Mouse (Mus musculus) intestine, embryonic 15.5 days (tissue): ENCODE measurements around the gene Mybl2. TPM values are rescaled to one million over a fixed set of nuclear protein-coding genes. Genes with fewer than 3 reads are reported as not detected.

Experiments
- ATAC-seq: fragments of 200-750 bp; cut with Nextera tagmentation; 2 replicates; pipeline ENCODE4 v1.8.0; 2017; ENCODE audit warnings: moderate TSS enrichment, moderate library complexity
- H3K27ac ChIP-seq: fragments of 300-500 bp; sonication (generic); 2 replicates; pipeline ENCODE4 v1.5.1; 2015; ENCODE audit warnings: mild to moderate bottlenecking, inconsistent platforms
- H3K27me3 ChIP-seq: fragments of 300-500 bp; sonication (generic); replicated peaks from 2 replicates; pipeline ENCODE4 v1.6.1; 2015; ENCODE audit warnings: inconsistent platforms
- H3K36me3 ChIP-seq: fragments of 300-500 bp; sonication (generic); 2 replicates; pipeline ENCODE4 v1.6.1; 2015; ENCODE audit warnings: inconsistent platforms
- H3K4me1 ChIP-seq: fragments of 300-500 bp; sonication (generic); replicated peaks from 2 replicates; pipeline ENCODE4 v1.6.1; 2015; ENCODE audit warnings: inconsistent platforms
- H3K4me2 ChIP-seq: fragments of 300-500 bp; sonication (generic); replicated peaks from 2 replicates; pipeline ENCODE4 v1.6.1; 2015; ENCODE audit warnings: mild to moderate bottlenecking, inconsistent platforms
- H3K4me3 ChIP-seq: fragments of 300-500 bp; sonication (generic); replicated peaks from 2 replicates; pipeline ENCODE4 v1.5.1; 2015; ENCODE audit warnings: inconsistent platforms
- H3K9ac ChIP-seq: fragments of 300-500 bp; sonication (generic); 2 replicates; pipeline ENCODE4 v1.6.1; 2015; ENCODE audit warnings: inconsistent platforms
- H3K9me3 ChIP-seq: fragments of 300-500 bp; sonication (generic); 2 replicates; pipeline ENCODE4 v1.6.1; 2016; ENCODE audit warnings: inconsistent platforms
- WGBS: fragments of 180-500 bp; shearing (Covaris S2); methylation state at CpG from one replicate; pipeline ENCODE4 v1.1.7; 2015; 5-methylcytosine and 5-hydroxymethylcytosine counted together
- polyA plus RNA-seq: library from polyadenylated mRNA; unstranded; fragments of >200 nt; fragmentation: Nextera tagmentation; extraction: Ambion mirVana; gene quantifications from 2 replicates; pipeline ENCODE4 v1.2.1, GENCODE M21; 2015

Mybl2 gene
- polyA plus RNA-seq, 1 experiment from 2014 or later: 26.2 TPM

DNA sequence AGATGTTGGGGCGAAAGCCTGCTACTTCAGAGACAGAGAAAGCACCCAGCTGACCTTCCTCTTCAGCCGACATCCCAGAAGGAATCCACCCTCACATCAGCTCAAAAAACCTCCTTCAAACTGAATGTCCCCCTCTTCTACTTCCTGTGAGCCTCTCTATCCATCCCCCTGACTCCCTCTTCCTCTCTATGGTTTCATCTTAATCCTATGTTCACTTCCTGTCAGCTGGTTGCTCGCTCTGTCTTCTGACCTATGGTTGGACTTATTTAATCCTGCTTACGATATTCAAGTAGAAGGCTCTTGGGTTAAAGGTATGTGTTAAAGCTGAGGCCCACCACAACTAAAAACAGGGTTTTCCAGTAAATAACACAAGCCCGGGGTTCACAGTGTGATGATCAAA, 69.0 kb downstream of the Mybl2 start:
- no peaks in the 10 kb centered on the region for H3K9me3 ChIP-seq
- 74% methylated on average over 5 of the region's 5 CpGs for WGBS
- no peak overlapping the region for H3K4me3 ChIP-seq
- H3K4me2 ChIP-seq: no peak overlapping the region
- no peaks in the 10 kb centered on the region for H3K36me3 ChIP-seq
- peaks cover 11% of the 10 kb centered on the region for H3K27me3 ChIP-seq
- no peak overlapping the region for H3K27ac ChIP-seq
- peaks cover 13% of the 10 kb centered on the region; the same call in 1 of the 2 replicates for H3K4me1 ChIP-seq
- H3K9ac ChIP-seq: no peak overlapping the region
- ATAC-seq: no peak

DNA sequence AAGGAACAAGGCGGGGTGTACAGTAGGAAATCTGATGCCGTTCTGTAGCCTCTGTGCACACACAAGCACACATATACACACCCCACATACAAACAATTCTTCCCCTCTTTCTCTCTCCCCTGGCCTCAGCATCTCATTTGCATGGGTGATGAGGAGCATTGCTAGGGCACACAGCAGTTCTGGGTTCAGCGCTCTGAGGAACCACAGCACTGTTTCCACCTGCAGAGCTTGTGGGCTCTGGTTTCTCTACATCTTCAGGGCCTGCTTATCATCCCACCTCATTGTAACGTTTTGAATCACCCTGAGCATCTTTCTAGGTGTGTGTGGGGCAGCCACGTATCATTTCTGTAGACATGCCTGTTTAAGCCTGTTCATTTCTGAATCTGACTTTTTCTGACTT, 76.3 kb downstream of the Mybl2 start:
- no peak overlapping the region for H3K9ac ChIP-seq
- no peak overlapping the region for H3K4me3 ChIP-seq
- 79% methylated on average over 5 of the region's 5 CpGs for WGBS
- no peaks in the 10 kb centered on the region for H3K36me3 ChIP-seq
- no peak overlapping the region for H3K27ac ChIP-seq
- H3K4me1 ChIP-seq: no peaks in the 10 kb centered on the region
- ATAC-seq: no peak
- no peak overlapping the region for H3K4me2 ChIP-seq
- H3K27me3 ChIP-seq: no peaks in the 10 kb centered on the region
- no peaks in the 10 kb centered on the region for H3K9me3 ChIP-seq

DNA sequence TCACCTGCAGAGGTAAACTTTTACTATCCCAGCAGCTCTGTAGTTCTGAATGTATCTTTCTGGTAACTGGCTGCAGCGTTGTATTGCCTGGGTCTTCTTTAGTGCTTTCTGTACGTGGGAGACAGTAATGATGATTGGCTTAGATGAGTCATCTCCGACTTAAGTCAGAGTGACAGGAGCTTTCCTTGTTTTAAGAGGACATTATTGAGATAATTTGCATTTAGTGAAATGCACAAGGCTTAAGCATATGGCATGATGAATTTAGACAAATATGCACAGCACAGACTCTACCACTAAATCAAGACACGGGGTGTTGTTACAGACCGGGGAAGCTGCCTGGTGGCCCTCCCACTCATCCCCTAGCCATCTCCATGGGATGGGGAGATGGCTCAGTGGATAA, 77.8 kb downstream of the Mybl2 start:
- H3K4me2 ChIP-seq: no peak overlapping the region
- no peaks in the 10 kb centered on the region for H3K27me3 ChIP-seq
- no peak overlapping the region for H3K9ac ChIP-seq
- H3K9me3 ChIP-seq: no peaks in the 10 kb centered on the region
- no peaks in the 10 kb centered on the region for H3K4me1 ChIP-seq
- H3K4me3 ChIP-seq: no peak overlapping the region
- no peak for ATAC-seq
- no peaks in the 10 kb centered on the region for H3K36me3 ChIP-seq
- WGBS: 84% methylated on average over 5 of the region's 5 CpGs
- no peak overlapping the region for H3K27ac ChIP-seq

Other genes starting within 250 kb of the Mybl2 start
- 184 and 196 TPM in 2 replicates for gene Srsf6, start 123.2 kb upstream of the Mybl2 start, polyA plus RNA-seq
- 0.11 and 0.18 TPM in 2 replicates for gene L3mbtl1, start 111.2 kb upstream of the Mybl2 start, polyA plus RNA-seq
- gene Sgk2, start 67.4 kb upstream of the Mybl2 start, polyA plus RNA-seq: 0.85 and 1.2 TPM in 2 replicates
- 44.0 and 47.7 TPM in 2 replicates for gene Ift52, start 37.3 kb upstream of the Mybl2 start, polyA plus RNA-seq
- gene Gtsf1l, start 33.2 kb downstream of the Mybl2 start, polyA plus RNA-seq: not detected in 2 replicates
- 5.0 and 6.1 TPM in 2 replicates for gene Tox2, start 148.4 kb downstream of the Mybl2 start, polyA plus RNA-seq